Mouse (Mus musculus) T-cell, adult 66 days (primary cell): ENCODE data around the gene Atp12a. TPM values are rescaled to one million over a fixed set of nuclear protein-coding genes. Genes with fewer than 3 reads are reported as not detected.

Source experiments
- total RNA-seq, 2 experiments: library from RNA; stranded (reverse); gene quantifications; 3 replicates in 1 of 2; 4 replicates in 1 of 2; pipeline ENCODE4 v1.2.4; 2023

The Atp12a gene
- total RNA-seq = not detected

GRCm38 (mm10) chr14:56364711-56365237, at the start of gene Atp12a:
TSS of gene Atp12a (plus strand) at chr14:56365068.

DNA sequence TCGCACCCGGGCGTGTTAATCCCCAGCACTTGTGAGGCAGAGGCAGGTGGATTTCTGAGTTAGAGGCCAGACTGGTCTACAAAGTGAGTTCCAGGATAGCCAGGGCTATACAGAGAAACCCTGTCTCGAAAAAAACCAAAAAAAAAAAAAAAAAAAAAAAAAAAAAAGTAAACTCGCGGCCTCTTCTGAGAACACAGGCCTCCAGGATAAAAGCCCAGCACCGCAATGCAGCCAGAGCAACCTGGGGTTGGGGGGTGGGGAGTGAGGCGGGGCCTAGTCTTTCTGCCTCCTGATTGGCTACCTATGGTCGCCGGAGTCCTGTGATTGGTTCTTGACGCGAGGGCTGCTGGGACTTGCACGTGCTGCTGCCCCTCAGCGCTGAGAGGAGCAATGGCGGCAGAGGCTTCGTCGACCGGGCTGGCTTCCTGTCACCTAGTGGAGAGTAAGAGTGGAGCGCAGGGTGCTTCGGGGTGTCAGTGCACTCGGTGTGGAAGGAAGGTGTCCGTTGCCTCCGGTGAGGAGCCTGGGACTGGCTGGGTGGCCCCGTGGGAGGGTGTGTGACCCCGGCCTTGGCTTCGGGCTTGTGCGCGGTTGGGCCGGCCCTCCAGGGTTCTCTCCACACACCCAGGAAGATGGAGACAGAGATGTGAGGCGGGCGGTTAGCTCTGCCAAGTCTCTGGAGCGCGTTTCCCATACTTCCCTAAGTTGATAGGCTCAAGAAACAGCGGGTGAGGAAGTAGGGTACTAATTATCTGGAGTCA, 37.6 kb downstream of the Atp12a start, which contains the start of gene Rnf17:
Rnf17 (plus strand) TSS at position 271 of the 761 bp plus-strand sequence.

Other genes with a start within 250 kb of the Atp12a start
- not detected for gene Gzme, start 244.4 kb upstream of the Atp12a start, total RNA-seq
- gene Gzmd, start 232.5 kb upstream of the Atp12a start, total RNA-seq = not detected
- not detected for gene Gzmg, start 205.5 kb upstream of the Atp12a start, total RNA-seq
- not detected for gene Gzmn, start 190.5 kb upstream of the Atp12a start, total RNA-seq
- gene Gzmf, start 153.7 kb upstream of the Atp12a start, total RNA-seq = not detected
- under 1 TPM in 1 of 2 experiments, not detected in 1; 0.87 TPM for gene Gzmc, start 130.4 kb upstream of the Atp12a start, total RNA-seq
- 1 to 10 TPM; 2.9 to 5.8 TPM for gene Gzmb, start 102.8 kb upstream of the Atp12a start, total RNA-seq
- gene Rnf17, start 37.5 kb downstream of the Atp12a start, total RNA-seq = under 1 TPM; 0.17 to 0.53 TPM
- 10 to 100 TPM; 13.2 to 15.6 TPM for gene Cenpj, start 210.4 kb downstream of the Atp12a start, total RNA-seq
- 10 to 100 TPM; 74.6 to 77.5 TPM for gene Parp4, start 210.6 kb downstream of the Atp12a start, total RNA-seq